Mouse (Mus musculus) 3T3-L1 (cell line): ENCODE data around the gene Gm20821.
"Not testable (repeated sequence)": the region's sequence is repeated elsewhere in the genome, so short reads cannot be mapped to it uniquely, and the experiment has no call there.

Experiments used
- DNase-seq: peaks from one replicate; pipeline ENCODE4 v3.0.0-alpha.2; 2015; ENCODE audit warnings: low read depth, low spot score

Gm20821 gene

DNA sequence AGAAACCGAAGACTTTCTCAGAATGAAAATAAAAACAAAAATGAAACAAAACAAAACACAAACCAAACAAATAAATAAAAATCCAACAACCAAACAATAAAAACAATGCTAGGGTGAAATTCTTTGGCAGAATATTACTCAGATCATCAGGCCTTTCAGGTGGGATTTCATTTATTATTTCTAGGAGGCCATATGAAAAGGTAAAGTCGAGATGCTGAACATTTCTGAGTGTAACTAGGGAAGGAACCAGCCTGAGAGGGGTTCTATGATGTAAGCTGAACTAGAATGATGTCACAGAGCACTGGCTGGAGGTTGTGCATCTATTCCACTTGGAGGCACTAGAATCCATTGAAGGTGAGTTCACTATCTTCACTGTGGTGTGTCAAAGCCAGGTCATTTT lies at the start of gene Gm20821:
Gene Gm20821, plus strand, starts transcription at position 301 of the 400 bp plus-strand sequence.
- not testable (repeated sequence) for DNase-seq
